Mouse (Mus musculus) midbrain, embryonic 15.5 days (tissue): Measurements from ENCODE around the gene Smyd1. TPM values are rescaled to one million over a fixed set of nuclear protein-coding genes. Genes with fewer than 3 reads are reported as not detected.

Experiments used
- ATAC-seq: fragments of 200-750 bp; cut with Nextera tagmentation; replicated peaks from 2 replicates; pipeline ENCODE4 v1.8.0; 2017; ENCODE audit warnings: moderate TSS enrichment
- H3K27ac ChIP-seq: fragments of 300-500 bp; sonication (generic); 2 replicates; pipeline ENCODE4 v1.5.1; 2015; ENCODE audit warnings: mild to moderate bottlenecking, inconsistent platforms
- H3K27me3 ChIP-seq: fragments of 300-500 bp; sonication (generic); replicated peaks from 2 replicates; pipeline ENCODE4 v1.6.1; 2015; ENCODE audit warnings: inconsistent platforms
- H3K36me3 ChIP-seq: fragments of 300-500 bp; sonication (generic); replicated peaks from 2 replicates; pipeline ENCODE4 v1.6.1; 2015; ENCODE audit warnings: inconsistent platforms
- H3K4me1 ChIP-seq: fragments of 300-500 bp; sonication (generic); 2 replicates; pipeline ENCODE4 v1.6.1; 2015; ENCODE audit warnings: inconsistent platforms
- H3K4me2 ChIP-seq: fragments of 300-500 bp; sonication (generic); 2 replicates; pipeline ENCODE4 v1.6.1; 2015; ENCODE audit warnings: inconsistent platforms, mild to moderate bottlenecking, moderate library complexity
- H3K4me3 ChIP-seq: fragments of 300-500 bp; sonication (generic); 2 replicates; pipeline ENCODE4 v1.5.1; 2015; ENCODE audit warnings: mild to moderate bottlenecking, inconsistent platforms
- H3K9ac ChIP-seq: fragments of 300-500 bp; sonication (generic); 2 replicates; pipeline ENCODE4 v1.6.1; 2015; ENCODE audit warnings: mild to moderate bottlenecking, inconsistent platforms
- H3K9me3 ChIP-seq: fragments of 300-500 bp; sonication (generic); 2 replicates; pipeline ENCODE4 v1.6.1; 2016; ENCODE audit warnings: inconsistent platforms
- WGBS: fragments of 180-500 bp; shearing (Covaris S2); methylation state at CpG from one replicate; pipeline ENCODE4 v1.1.7; 2015; ENCODE audit warnings: mixed read lengths; 5-methylcytosine and 5-hydroxymethylcytosine counted together
- polyA plus RNA-seq: library from polyadenylated mRNA; unstranded; fragments of >200 nt; fragmentation: Nextera tagmentation; extraction: Ambion mirVana; gene quantifications from 2 replicates; pipeline ENCODE4 v1.2.1, GENCODE M21; 2015

Gene Smyd1
- polyA plus RNA-seq, 1 experiment from 2014 or later = 0.15 TPM

- 88% methylated on average over 1 of the region's 1 CpGs for WGBS
- H3K4me1 ChIP-seq = no peaks in the 10 kb centered on the region
- no peaks in the 10 kb centered on the region for H3K27me3 ChIP-seq
- H3K27ac ChIP-seq = no peak overlapping the region
- no peak overlapping the region for H3K4me2 ChIP-seq
- H3K9me3 ChIP-seq = no peaks in the 10 kb centered on the region
- H3K9ac ChIP-seq = no peak overlapping the region
- H3K4me3 ChIP-seq = no peak overlapping the region
- H3K36me3 ChIP-seq = no peaks in the 10 kb centered on the region
- no peak for ATAC-seq
These were observed 73.6 kb downstream of the Smyd1 start for GRCm38 (mm10) chr6:71248420-71248819.

GRCm38 (mm10) chr6:71243258-71243657 lies 78.8 kb downstream of the Smyd1 start:
- no peaks in the 10 kb centered on the region for H3K27me3 ChIP-seq
- no peaks in the 10 kb centered on the region for H3K4me1 ChIP-seq
- H3K9ac ChIP-seq = no peak overlapping the region
- no peaks in the 10 kb centered on the region for H3K9me3 ChIP-seq
- H3K36me3 ChIP-seq = no peaks in the 10 kb centered on the region
- no peak overlapping the region for H3K27ac ChIP-seq
- ATAC-seq = no peak
- no peak overlapping the region for H3K4me3 ChIP-seq
- H3K4me2 ChIP-seq = no peak overlapping the region
- WGBS = 88% methylated on average over 3 of the region's 3 CpGs

GRCm38 (mm10) chr6:71242811-71243210 lies 79.2 kb downstream of the Smyd1 start:
- H3K4me2 ChIP-seq = no peak overlapping the region
- no peaks in the 10 kb centered on the region for H3K27me3 ChIP-seq
- H3K4me3 ChIP-seq = no peak overlapping the region
- H3K9ac ChIP-seq = no peak overlapping the region
- no peaks in the 10 kb centered on the region for H3K4me1 ChIP-seq
- H3K27ac ChIP-seq = no peak overlapping the region
- 94% methylated on average over 1 of the region's 1 CpGs for WGBS
- no peaks in the 10 kb centered on the region for H3K36me3 ChIP-seq
- ATAC-seq = no peak
- H3K9me3 ChIP-seq = no peaks in the 10 kb centered on the region

- H3K27me3 ChIP-seq = no peaks in the 10 kb centered on the region
- no peaks in the 10 kb centered on the region for H3K36me3 ChIP-seq
- no peak for ATAC-seq
- H3K4me3 ChIP-seq = no peak overlapping the region
- H3K27ac ChIP-seq = no peak overlapping the region
- no peaks in the 10 kb centered on the region for H3K9me3 ChIP-seq
- H3K4me1 ChIP-seq = no peaks in the 10 kb centered on the region
- no peak overlapping the region for H3K4me2 ChIP-seq
- WGBS = 90% methylated on average over 7 of the region's 7 CpGs
- no peak overlapping the region for H3K9ac ChIP-seq
These were observed 81.2 kb downstream of the Smyd1 start for GRCm38 (mm10) chr6:71240831-71241230.

GRCm38 (mm10) chr6:71239069-71239750 lies 82.8 kb downstream of the Smyd1 start:
- Histone ChIP-seq H3K9ac (no peak overlapping the region), H3K27ac (no peak overlapping the region), H3K4me3 (no peak overlapping the region), H3K36me3 (no peaks in the 10 kb centered on the region), H3K9me3 (no peaks in the 10 kb centered on the region), H3K27me3 (no peaks in the 10 kb centered on the region), H3K4me1 (no peaks in the 10 kb centered on the region), H3K4me2 (no peak overlapping the region)
- WGBS = 91% methylated on average over 26 of the region's 26 CpGs
- no peak for ATAC-seq

- H3K4me1 ChIP-seq = no peaks in the 10 kb centered on the region
- no peak overlapping the region for H3K9ac ChIP-seq
- H3K4me2 ChIP-seq = no peak overlapping the region
- no peak overlapping the region for H3K4me3 ChIP-seq
- ATAC-seq = no peak
- no peak overlapping the region for H3K27ac ChIP-seq
- 86% methylated on average over 6 of the region's 6 CpGs for WGBS
- H3K9me3 ChIP-seq = no peaks in the 10 kb centered on the region
- no peaks in the 10 kb centered on the region for H3K27me3 ChIP-seq
- H3K36me3 ChIP-seq = no peaks in the 10 kb centered on the region
These were observed 85.0 kb downstream of the Smyd1 start for GRCm38 (mm10) chr6:71237031-71237431.

GRCm38 (mm10) chr6:71236506-71236905 lies 85.5 kb downstream of the Smyd1 start:
- 83% methylated on average over 6 of the region's 6 CpGs for WGBS
- H3K4me1 ChIP-seq = no peaks in the 10 kb centered on the region
- H3K4me3 ChIP-seq = no peak overlapping the region
- H3K36me3 ChIP-seq = no peaks in the 10 kb centered on the region
- H3K4me2 ChIP-seq = no peak overlapping the region
- H3K9me3 ChIP-seq = no peaks in the 10 kb centered on the region
- no peak overlapping the region for H3K9ac ChIP-seq
- H3K27me3 ChIP-seq = no peaks in the 10 kb centered on the region
- no peak for ATAC-seq
- H3K27ac ChIP-seq = no peak overlapping the region

- no peaks in the 10 kb centered on the region for H3K36me3 ChIP-seq
- no peak overlapping the region for H3K27ac ChIP-seq
- H3K4me1 ChIP-seq = no peaks in the 10 kb centered on the region
- no peaks in the 10 kb centered on the region for H3K27me3 ChIP-seq
- H3K4me3 ChIP-seq = no peak overlapping the region
- no peak for ATAC-seq
- H3K9me3 ChIP-seq = no peaks in the 10 kb centered on the region
- 75% methylated on average over 2 of the region's 3 CpGs for WGBS
- H3K4me2 ChIP-seq = no peak overlapping the region
- no peak overlapping the region for H3K9ac ChIP-seq
These were observed 86.1 kb downstream of the Smyd1 start for GRCm38 (mm10) chr6:71235944-71236343.

- Histone ChIP-seq H3K9me3 (no peaks in the 10 kb centered on the region), H3K27ac (no peak overlapping the region), H3K4me2 (no peak overlapping the region), H3K4me1 (no peaks in the 10 kb centered on the region), H3K36me3 (no peaks in the 10 kb centered on the region), H3K9ac (no peak overlapping the region), H3K4me3 (no peak overlapping the region), H3K27me3 (no peaks in the 10 kb centered on the region)
- 85% methylated on average over 13 of the region's 13 CpGs for WGBS
- ATAC-seq = no peak
These were observed 86.9 kb downstream of the Smyd1 start for GRCm38 (mm10) chr6:71235121-71235520.

GRCm38 (mm10) chr6:71227157-71227770 lies 94.8 kb downstream of the Smyd1 start:
- no peaks in the 10 kb centered on the region for H3K36me3 ChIP-seq
- H3K4me1 ChIP-seq = peaks cover 6% of the 10 kb centered on the region
- no peak for ATAC-seq
- no peaks in the 10 kb centered on the region for H3K9me3 ChIP-seq
- no peaks in the 10 kb centered on the region for H3K27me3 ChIP-seq
- H3K27ac ChIP-seq = no peak overlapping the region
- no peak overlapping the region for H3K9ac ChIP-seq
- no peak overlapping the region for H3K4me2 ChIP-seq
- H3K4me3 ChIP-seq = no peak overlapping the region
- WGBS = 5% methylated on average over 7 of the region's 7 CpGs

GRCm38 (mm10) chr6:71226544-71226943 lies 95.5 kb downstream of the Smyd1 start:
- H3K27me3 ChIP-seq = no peaks in the 10 kb centered on the region
- 16% methylated on average over 6 of the region's 6 CpGs for WGBS
- no peaks in the 10 kb centered on the region for H3K9me3 ChIP-seq
- H3K4me3 ChIP-seq = no peak overlapping the region
- H3K9ac ChIP-seq = no peak overlapping the region
- no peak for ATAC-seq
- no peaks in the 10 kb centered on the region for H3K36me3 ChIP-seq
- no peak overlapping the region for H3K27ac ChIP-seq
- H3K4me2 ChIP-seq = no peak overlapping the region
- H3K4me1 ChIP-seq = peaks cover 6% of the 10 kb centered on the region

GRCm38 (mm10) chr6:71224184-71224943 lies 97.7 kb downstream of the Smyd1 start:
- Histone ChIP-seq H3K9ac (no peak overlapping the region), H3K4me1 (peaks cover 6% of the 10 kb centered on the region), H3K27ac (no peak overlapping the region), H3K27me3 (no peaks in the 10 kb centered on the region), H3K4me3 (no peak overlapping the region), H3K4me2 (no peak overlapping the region), H3K36me3 (no peaks in the 10 kb centered on the region), H3K9me3 (no peaks in the 10 kb centered on the region)
- no peak for ATAC-seq
- 90% methylated on average over 3 of the region's 3 CpGs for WGBS
